Mouse (Mus musculus) kidney, adult 11 months (tissue): ENCODE results near the gene Pigb.

Source experiments
- DNase-seq: peaks from one replicate; pipeline ENCODE4 v3.0.0; 2022

The Pigb gene

GRCm38 (mm10) chr9:73045204-73045603 is 5.0 kb upstream of the Pigb start:
- DNase-seq: peak; percentile 16

GRCm38 (mm10) chr9:73044146-73045079 is 4.2 kb upstream of the Pigb start, which contains the start of gene Rab27a:
Gene Rab27a, plus strand, starts transcription at chr9:73044854.
- DNase-seq: peak; percentile 82

GRCm38 (mm10) chr9:73039222-73039945 is 794 bp downstream of the Pigb start:
- peak; percentile 88 for DNase-seq

- no peak for DNase-seq
Observed at GRCm38 (mm10) chr9:73033406-73033805, 6.8 kb downstream of the Pigb start.

GRCm38 (mm10) chr9:73031421-73031820 is 8.8 kb downstream of the Pigb start:
- no peak for DNase-seq

- no peak for DNase-seq
Observed at GRCm38 (mm10) chr9:73030443-73030842, 9.7 kb downstream of the Pigb start.

GRCm38 (mm10) chr9:73025818-73026636 is 14.2 kb downstream of the Pigb start:
- DNase-seq: no peak

GRCm38 (mm10) chr9:73020566-73021097 is 19.5 kb downstream of the Pigb start:
- no peak for DNase-seq

GRCm38 (mm10) chr9:73019841-73020240 is 20.3 kb downstream of the Pigb start:
- DNase-seq: no peak

GRCm38 (mm10) chr9:73014724-73015123 is 25.5 kb downstream of the Pigb start:
- no peak for DNase-seq

GRCm38 (mm10) chr9:73012629-73013028 is 27.5 kb downstream of the Pigb start:
- DNase-seq: no peak

GRCm38 (mm10) chr9:73008384-73008783 is 31.8 kb downstream of the Pigb start:
- DNase-seq: no peak

- no peak for DNase-seq
Observed at GRCm38 (mm10) chr9:73006175-73006574, 34.0 kb downstream of the Pigb start.

GRCm38 (mm10) chr9:73005106-73005505 is 35.1 kb downstream of the Pigb start:
- no peak for DNase-seq

GRCm38 (mm10) chr9:73004076-73004475 is 36.1 kb downstream of the Pigb start:
- DNase-seq: no peak

GRCm38 (mm10) chr9:73002177-73002576 is 38.0 kb downstream of the Pigb start:
- DNase-seq: no peak

GRCm38 (mm10) chr9:73001314-73002011 is 38.7 kb downstream of the Pigb start:
- DNase-seq: no peak

- DNase-seq: no peak
Observed at GRCm38 (mm10) chr9:73000487-73000886, 39.7 kb downstream of the Pigb start.

GRCm38 (mm10) chr9:72996806-72997205 is 43.4 kb downstream of the Pigb start:
- no peak for DNase-seq

- DNase-seq: no peak
Observed at GRCm38 (mm10) chr9:72996167-72996566, 44.0 kb downstream of the Pigb start.

GRCm38 (mm10) chr9:72992576-72992975 is 47.6 kb downstream of the Pigb start:
- no peak for DNase-seq

GRCm38 (mm10) chr9:72991420-72991819 is 48.8 kb downstream of the Pigb start:
- no peak for DNase-seq
